Mouse (Mus musculus): ENCODE results near the gene Eya2. TPM values are rescaled to one million over a fixed set of nuclear protein-coding genes. Genes with fewer than 3 reads are reported as not detected.

Eya2 gene
- polyA plus RNA-seq, 1 experiment from 2014 or later: 24.4 TPM

- Histone ChIP-seq H3K27me3 (no peaks in the 10 kb centered on the region), H3K36me3 (peaks cover 37% of the 10 kb centered on the region), H3K9me3 (replicated peaks) (no peaks in the 10 kb centered on the region), H3K4me3 (replicated peaks) (no peak overlapping the region), H3K4me2 (replicated peaks) (no peak overlapping the region), H3K9ac (no peak overlapping the region), H3K27ac (replicated peaks) (no peak overlapping the region), H3K4me1 (peaks cover 4% of the 10 kb centered on the region; the same call in 1 of the 2 replicates)
- no peak for ATAC-seq (ENCODE audit: insufficient number of reproducible peaks, low FRiP score, low TSS enrichment, low read depth)
- WGBS: 31% methylated on average over 5 of the region's 5 CpGs
Observed at GRCm38 (mm10) chr2:165782324-165782723, 187.5 kb downstream of the Eya2 start.

GRCm38 (mm10) chr2:165785312-165786036 lies 190.6 kb downstream of the Eya2 start:
- H3K27ac ChIP-seq (replicated peaks): no peak overlapping the region
- H3K36me3 ChIP-seq: peaks cover 59% of the 10 kb centered on the region
- no peak overlapping the region for H3K4me2 ChIP-seq (replicated peaks)
- no peaks in the 10 kb centered on the region for H3K9me3 ChIP-seq (replicated peaks)
- no peak overlapping the region for H3K4me3 ChIP-seq (replicated peaks)
- H3K4me1 ChIP-seq: peaks cover 15% of the 10 kb centered on the region
- H3K27me3 ChIP-seq: no peaks in the 10 kb centered on the region
- no peak for ATAC-seq (ENCODE audit: insufficient number of reproducible peaks, low FRiP score, low TSS enrichment, low read depth)
- H3K9ac ChIP-seq: no peak overlapping the region
- WGBS: 83% methylated on average over 20 of the region's 20 CpGs

GRCm38 (mm10) chr2:165786467-165786866 lies 191.6 kb downstream of the Eya2 start:
- no peak overlapping the region for H3K27ac ChIP-seq (replicated peaks)
- no peaks in the 10 kb centered on the region for H3K27me3 ChIP-seq
- no peak overlapping the region for H3K4me3 ChIP-seq (replicated peaks)
- WGBS: 63% methylated on average over 1 of the region's 1 CpGs
- no peak overlapping the region for H3K9ac ChIP-seq
- peaks cover 15% of the 10 kb centered on the region for H3K4me1 ChIP-seq
- peaks cover 67% of the 10 kb centered on the region for H3K36me3 ChIP-seq
- ATAC-seq (ENCODE audit: insufficient number of reproducible peaks, low FRiP score, low TSS enrichment, low read depth): no peak
- no peaks in the 10 kb centered on the region for H3K9me3 ChIP-seq (replicated peaks)
- no peak overlapping the region for H3K4me2 ChIP-seq (replicated peaks)

- Histone ChIP-seq H3K4me3 (replicated peaks) (no peak overlapping the region), H3K36me3 (peaks cover 78% of the 10 kb centered on the region), H3K9ac (no peak overlapping the region), H3K27ac (replicated peaks) (no peak overlapping the region), H3K9me3 (replicated peaks) (no peaks in the 10 kb centered on the region), H3K4me1 (peaks cover 11% of the 10 kb centered on the region), H3K4me2 (replicated peaks) (no peak overlapping the region), H3K27me3 (no peaks in the 10 kb centered on the region)
- 44% methylated on average over 11 of the region's 11 CpGs for WGBS
- 0 out of 2 replicates have a peak, but pooled peaks have one; percentile 14 for ATAC-seq (ENCODE audit: insufficient number of reproducible peaks, low FRiP score, low TSS enrichment, low read depth)
Observed at GRCm38 (mm10) chr2:165788005-165788404, 193.2 kb downstream of the Eya2 start.

GRCm38 (mm10) chr2:165788796-165789195 lies 194.0 kb downstream of the Eya2 start:
- no peaks in the 10 kb centered on the region for H3K27me3 ChIP-seq
- peaks cover 11% of the 10 kb centered on the region for H3K4me1 ChIP-seq
- H3K4me3 ChIP-seq (replicated peaks): no peak overlapping the region
- H3K27ac ChIP-seq (replicated peaks): no peak overlapping the region
- no peak for ATAC-seq (ENCODE audit: insufficient number of reproducible peaks, low FRiP score, low TSS enrichment, low read depth)
- H3K4me2 ChIP-seq (replicated peaks): no peak overlapping the region
- no peak overlapping the region for H3K9ac ChIP-seq
- peaks cover 84% of the 10 kb centered on the region for H3K36me3 ChIP-seq
- H3K9me3 ChIP-seq (replicated peaks): no peaks in the 10 kb centered on the region
- WGBS: 81% methylated on average over 9 of the region's 9 CpGs

GRCm38 (mm10) chr2:165789667-165790066 lies 194.8 kb downstream of the Eya2 start:
- H3K9ac ChIP-seq: no peak overlapping the region
- 93% methylated on average over 3 of the region's 3 CpGs for WGBS
- H3K4me1 ChIP-seq: peaks cover 11% of the 10 kb centered on the region
- no peaks in the 10 kb centered on the region for H3K9me3 ChIP-seq (replicated peaks)
- H3K4me2 ChIP-seq (replicated peaks): no peak overlapping the region
- H3K36me3 ChIP-seq: peaks cover 85% of the 10 kb centered on the region
- ATAC-seq (ENCODE audit: insufficient number of reproducible peaks, low FRiP score, low TSS enrichment, low read depth): no peak
- no peak overlapping the region for H3K27ac ChIP-seq (replicated peaks)
- no peaks in the 10 kb centered on the region for H3K27me3 ChIP-seq
- H3K4me3 ChIP-seq (replicated peaks): no peak overlapping the region

- H3K4me2 ChIP-seq (replicated peaks): no peak overlapping the region
- ATAC-seq (ENCODE audit: insufficient number of reproducible peaks, low FRiP score, low TSS enrichment, low read depth): no peak
- H3K9me3 ChIP-seq (replicated peaks): no peaks in the 10 kb centered on the region
- H3K27ac ChIP-seq (replicated peaks): no peak overlapping the region
- H3K4me3 ChIP-seq (replicated peaks): no peak overlapping the region
- WGBS: 69% methylated on average over 7 of the region's 7 CpGs
- peaks cover 11% of the 10 kb centered on the region for H3K4me1 ChIP-seq
- no peaks in the 10 kb centered on the region for H3K27me3 ChIP-seq
- H3K9ac ChIP-seq: no peak overlapping the region
- H3K36me3 ChIP-seq: peaks cover 82% of the 10 kb centered on the region
Observed at GRCm38 (mm10) chr2:165791026-165791425, 196.2 kb downstream of the Eya2 start.

- 60% methylated on average over 9 of the region's 9 CpGs for WGBS
- H3K27me3 ChIP-seq: no peaks in the 10 kb centered on the region
- H3K27ac ChIP-seq (replicated peaks): no peak overlapping the region
- H3K9ac ChIP-seq: no peak overlapping the region
- H3K4me2 ChIP-seq (replicated peaks): no peak overlapping the region
- no peak overlapping the region for H3K4me3 ChIP-seq (replicated peaks)
- peaks cover 84% of the 10 kb centered on the region for H3K36me3 ChIP-seq
- no peaks in the 10 kb centered on the region for H3K9me3 ChIP-seq (replicated peaks)
- peaks cover 11% of the 10 kb centered on the region for H3K4me1 ChIP-seq
- no peak for ATAC-seq (ENCODE audit: insufficient number of reproducible peaks, low FRiP score, low TSS enrichment, low read depth)
Observed at GRCm38 (mm10) chr2:165791657-165792056, 196.8 kb downstream of the Eya2 start.

- no peaks in the 10 kb centered on the region for H3K9me3 ChIP-seq (replicated peaks)
- H3K4me2 ChIP-seq (replicated peaks): no peak overlapping the region
- no peak overlapping the region for H3K27ac ChIP-seq (replicated peaks)
- peaks cover 7% of the 10 kb centered on the region for H3K4me1 ChIP-seq
- ATAC-seq (ENCODE audit: insufficient number of reproducible peaks, low FRiP score, low TSS enrichment, low read depth): no peak
- peaks cover 85% of the 10 kb centered on the region for H3K36me3 ChIP-seq
- 82% methylated on average over 25 of the region's 25 CpGs for WGBS
- no peak overlapping the region for H3K9ac ChIP-seq
- H3K4me3 ChIP-seq (replicated peaks): no peak overlapping the region
- no peaks in the 10 kb centered on the region for H3K27me3 ChIP-seq
Observed at GRCm38 (mm10) chr2:165792431-165793282, 197.8 kb downstream of the Eya2 start.

- 78% methylated on average over 3 of the region's 3 CpGs for WGBS
- H3K27me3 ChIP-seq: no peaks in the 10 kb centered on the region
- no peak overlapping the region for H3K4me2 ChIP-seq (replicated peaks)
- H3K4me3 ChIP-seq (replicated peaks): no peak overlapping the region
- no peak overlapping the region for H3K9ac ChIP-seq
- no peak for ATAC-seq (ENCODE audit: insufficient number of reproducible peaks, low FRiP score, low TSS enrichment, low read depth)
- peaks cover 89% of the 10 kb centered on the region for H3K36me3 ChIP-seq
- H3K4me1 ChIP-seq: peaks cover under 1% of the 10 kb centered on the region; the same call in 1 of the 2 replicates
- H3K9me3 ChIP-seq (replicated peaks): no peaks in the 10 kb centered on the region
- no peak overlapping the region for H3K27ac ChIP-seq (replicated peaks)
Observed at GRCm38 (mm10) chr2:165793283-165793638, 198.4 kb downstream of the Eya2 start.

GRCm38 (mm10) chr2:165797876-165798275 lies 203.0 kb downstream of the Eya2 start:
- no peak overlapping the region for H3K4me2 ChIP-seq (replicated peaks)
- no peak overlapping the region for H3K4me3 ChIP-seq (replicated peaks)
- ATAC-seq (ENCODE audit: insufficient number of reproducible peaks, low FRiP score, low TSS enrichment, low read depth): no peak
- no peak overlapping the region for H3K9ac ChIP-seq
- no peaks in the 10 kb centered on the region for H3K9me3 ChIP-seq (replicated peaks)
- no peaks in the 10 kb centered on the region for H3K27me3 ChIP-seq
- peaks cover 82% of the 10 kb centered on the region for H3K36me3 ChIP-seq
- WGBS: 77% methylated on average over 8 of the region's 8 CpGs
- H3K27ac ChIP-seq (replicated peaks): no peak overlapping the region
- no peaks in the 10 kb centered on the region for H3K4me1 ChIP-seq

Data from embryonic facial prominence, embryonic 15.5 days (tissue).